9 mouse cellular contexts compared by ENCODE assay signal in genomic region chr2:180473080-180473440, GRCm38 (mm10). TPM values are rescaled to one million over a fixed set of nuclear protein-coding genes. Genes with fewer than 3 reads are reported as not detected.
DNase-seq lines count a peak whose midpoint lies in the region; ATAC-seq and TF ChIP-seq lines count a peak whose summit lies in the region.
"Had no signal": no experiment of that assay in that cellular context is flagged by ENCODE, and none has a peak within 500 bp of the region (broad histone marks: within the 10 kb centered on the region; RNA-seq: fewer than 3 reads in every experiment).

No protein-coding gene starts in this region.

- intact Hi-C loops in left cerebral cortex, postnatal 4 days (cut with DNase I), result loop anchor here (2.0 to 10.0 kb wide), 3 partner anchors 89 to 302 kb away; partner anchors contain the start of gene Bhlhe23

- no peak overlapping the region for H3K4me3 ChIP-seq in intestine, postnatal 0 days (ENCODE audit: low read depth, low read length)
- H3K4me3 ChIP-seq in midbrain, embryonic 15.5 days, result no peak overlapping the region
- no peak overlapping the region for H3K4me3 ChIP-seq in testis, adult 2 months (ENCODE audit: control insufficient read depth, low read depth, low read length)

- no peaks in the 10 kb centered on the region for H3K9me3 ChIP-seq in intestine, postnatal 0 days (ENCODE audit: control insufficient read depth)
- H3K9me3 ChIP-seq in midbrain, embryonic 15.5 days, result no peaks in the 10 kb centered on the region

- no peaks in the 10 kb centered on the region for H3K36me3 ChIP-seq in intestine, postnatal 0 days (ENCODE audit: control insufficient read depth, insufficient read depth)
- H3K36me3 ChIP-seq in midbrain, embryonic 15.5 days (replicated peaks), result no peaks in the 10 kb centered on the region
- H3K36me3 ChIP-seq in testis, adult 2 months (ENCODE audit: control insufficient read depth, insufficient read depth, low read length), result no peaks in the 10 kb centered on the region

- no peak for TF ChIP-seq POLR2A in testis, adult 2 months (IDR thresholded peaks at IDR 0.05; ENCODE audit: control insufficient read depth, low read depth, low read length)

- H3K4me2 ChIP-seq in intestine, postnatal 0 days (replicated peaks; ENCODE audit: low read depth), result no peak overlapping the region
- no peak overlapping the region for H3K4me2 ChIP-seq in midbrain, embryonic 15.5 days

- H3K27ac ChIP-seq in intestine, postnatal 0 days (ENCODE audit: low read depth, low read length), result no peak overlapping the region
- H3K27ac ChIP-seq in midbrain, embryonic 15.5 days, result no peak overlapping the region
- no peak overlapping the region for H3K27ac ChIP-seq in testis, adult 2 months (ENCODE audit: control insufficient read depth, insufficient read depth, low read depth, low read length)

- ATAC-seq in intestine, postnatal 0 days, result 0 out of 2 replicates have a peak, but pooled peaks have one; percentile 46
- peak; percentile 83 for ATAC-seq in midbrain, embryonic 15.5 days (replicated peaks)

- H3K27me3 ChIP-seq in intestine, postnatal 0 days (replicated peaks; ENCODE audit: control insufficient read depth, insufficient read depth, low read length), result no peaks in the 10 kb centered on the region
- peaks cover 5% of the 10 kb centered on the region; the same call in 1 of the 2 replicates for H3K27me3 ChIP-seq in midbrain, embryonic 15.5 days (replicated peaks)
- H3K27me3 ChIP-seq in testis, adult 2 months (ENCODE audit: control insufficient read depth, insufficient read depth, low read length), result no peaks in the 10 kb centered on the region

- no peak overlapping the region for H3K9ac ChIP-seq in intestine, postnatal 0 days (ENCODE audit: low read depth, low read length)
- H3K9ac ChIP-seq in midbrain, embryonic 15.5 days, result no peak overlapping the region

- WGBS in intestine, postnatal 0 days, result 40% methylated on average over 7 of the region's 7 CpGs
- WGBS in midbrain, embryonic 15.5 days, result 37% methylated on average over 7 of the region's 7 CpGs

- peak; percentile 64 for TF ChIP-seq CTCF in intestine, postnatal 0 days (IDR thresholded peaks at IDR 0.05; ENCODE audit: low read depth)
- peak; percentile 28; the same call in 1 of the 2 replicates for TF ChIP-seq CTCF in testis, adult 2 months (IDR thresholded peaks at IDR 0.05; ENCODE audit: control insufficient read depth, insufficient read depth, insufficient replicate concordance, low read depth, low read length)

- H3K4me1 ChIP-seq in intestine, postnatal 0 days (replicated peaks; ENCODE audit: control insufficient read depth, insufficient read depth, low read length), result no peaks in the 10 kb centered on the region
- H3K4me1 ChIP-seq in midbrain, embryonic 15.5 days, result 0 out of 2 replicates have a peak, but pooled peaks cover 3% of the 10 kb centered on the region
- H3K4me1 ChIP-seq in testis, adult 2 months (ENCODE audit: control insufficient read depth, insufficient read depth, low read length), result peaks cover 10% of the 10 kb centered on the region

- peak; percentile 17 for DNase-seq in gastrocnemius, postnatal 10 days
- no peak for DNase-seq in gastrocnemius, postnatal 25 days
- peak; percentile 69 for DNase-seq in brain, embryonic 18.5 days (ENCODE audit: low read depth, low spot score)
- peak; percentile 84 for DNase-seq in forelimb bud, embryonic 11.5 days (ENCODE audit: low read depth, low spot score)
- peak; percentile 58 for DNase-seq in left cerebral cortex, postnatal 4 days

RNA-seq across cellular contexts. Expression of gene Slco4a1, which starts 17.0 kb away (rescaled TPM):
- total RNA-seq in gastrocnemius, postnatal 10 days (2021), result under 1 TPM; 0.28 to 0.41 TPM
- total RNA-seq in gastrocnemius, postnatal 25 days (2021), result not detected
- 0.47 and 0.76 TPM in 2 replicates for polyA plus RNA-seq in intestine, postnatal 0 days (2015; fragmentation: Nextera tagmentation; extraction: Ambion mirVana)
- total RNA-seq in left cerebral cortex, postnatal 4 days (2021), result 1 to 10 TPM; 2.4 to 2.5 TPM
- polyA plus RNA-seq in midbrain, embryonic 15.5 days (2015; fragmentation: Nextera tagmentation; extraction: Ambion mirVana), result 1.5 and 1.7 TPM in 2 replicates
- 0.15 and 1.6 TPM in 2 replicates for polyA plus RNA-seq in testis, adult 2 months (2012; rRNA removed)

RNA-seq across cellular contexts. Expression of gene Ntsr1, which starts 26.7 kb away (rescaled TPM):
- total RNA-seq in gastrocnemius, postnatal 10 days (2021), result under 1 TPM; 0.14 TPM
- not detected for total RNA-seq in gastrocnemius, postnatal 25 days (2021)
- polyA plus RNA-seq in intestine, postnatal 0 days (2015; fragmentation: Nextera tagmentation; extraction: Ambion mirVana), result 0.67 and 0.74 TPM in 2 replicates
- 10 to 100 TPM; 52.1 to 54.5 TPM for total RNA-seq in left cerebral cortex, postnatal 4 days (2021)
- 2.2 and 3.2 TPM in 2 replicates for polyA plus RNA-seq in midbrain, embryonic 15.5 days (2015; fragmentation: Nextera tagmentation; extraction: Ambion mirVana)
- 0.43 and 0.55 TPM in 2 replicates for polyA plus RNA-seq in testis, adult 2 months (2012; rRNA removed)
- total RNA-seq: adrenal gland, adult 18-20 months had no signal

Comparison
In these comparisons a context has a peak if more than half of its experiments do, and no peak if none do; other contexts are left out.
1. RNA of gene Ntsr1, which starts 26.7 kb away (total RNA-seq): 52.1 to 54.5 TPM in left cerebral cortex, postnatal 4 days; 0.14 TPM in gastrocnemius, postnatal 10 days and not detected in gastrocnemius, postnatal 25 days; every median in the first group is over 10 times any median in the second.